Comparison of ENCODE assay signal across 7 mouse cellular contexts in genomic region chr4:132421556-132421922, GRCm38 (mm10). TPM values are rescaled to one million over a fixed set of nuclear protein-coding genes. Genes with fewer than 3 reads are reported as not detected.
DNase-seq lines count a peak whose midpoint lies in the region; ATAC-seq lines count a peak whose summit lies in the region.

No protein-coding gene starts in this region.

- peak overlapping the region; percentile 99 for H3K27ac ChIP-seq in lung, embryonic 16.5 days (ENCODE audit: low read length)
- peak overlapping the region; percentile 87 for H3K27ac ChIP-seq in hindbrain, embryonic 14.5 days
- peak overlapping the region; percentile 89 for H3K27ac ChIP-seq in midbrain, embryonic 13.5 days

- H3K9ac ChIP-seq in lung, embryonic 16.5 days (ENCODE audit: low read length): peak overlapping the region; percentile 91
- H3K9ac ChIP-seq in hindbrain, embryonic 14.5 days: peak overlapping the region; percentile 68
- peak overlapping the region; percentile 80 for H3K9ac ChIP-seq in midbrain, embryonic 13.5 days (replicated peaks)

- no peak for DNase-seq in lung, postnatal 14 days
- DNase-seq in embryo, embryonic 10.5 days (ENCODE audit: low spot score): peak; percentile 67
- peak; percentile 26 for DNase-seq in hindbrain, embryonic 14.5 days (ENCODE audit: low spot score)
- DNase-seq in left cerebral cortex, adult 11 months (ENCODE audit: low spot score): no peak
- DNase-seq in thymus, postnatal 0 days (ENCODE audit: low spot score): no peak

- WGBS in lung, embryonic 16.5 days: under 1% methylated on average over 10 of the region's 13 CpGs
- under 1% methylated on average over 10 of the region's 13 CpGs for WGBS in hindbrain, embryonic 14.5 days
- 0% methylated on average over 13 of the region's 13 CpGs for WGBS in midbrain, embryonic 13.5 days

- peak overlapping the region; percentile 72 for H3K4me2 ChIP-seq in lung, embryonic 16.5 days (ENCODE audit: low read depth, low read length)
- H3K4me2 ChIP-seq in hindbrain, embryonic 14.5 days (replicated peaks): peak overlapping the region; percentile 83
- peak overlapping the region; percentile 72 for H3K4me2 ChIP-seq in midbrain, embryonic 13.5 days (replicated peaks)

- H3K4me3 ChIP-seq in lung, embryonic 16.5 days (ENCODE audit: low read length): peak overlapping the region; percentile 84
- peak overlapping the region; percentile 90 for H3K4me3 ChIP-seq in hindbrain, embryonic 14.5 days (replicated peaks; ENCODE audit: low read length)
- peak overlapping the region; percentile 70 for H3K4me3 ChIP-seq in midbrain, embryonic 13.5 days (replicated peaks)

- H3K4me1 ChIP-seq in lung, embryonic 16.5 days (replicated peaks; ENCODE audit: control insufficient read depth, insufficient read depth, low read length): peaks cover 19% of the 10 kb centered on the region
- H3K4me1 ChIP-seq in hindbrain, embryonic 14.5 days (replicated peaks; ENCODE audit: control insufficient read depth, insufficient read depth, low read length): peaks cover 10% of the 10 kb centered on the region; the same call in 1 of the 2 replicates
- H3K4me1 ChIP-seq in midbrain, embryonic 13.5 days (replicated peaks): peaks cover 21% of the 10 kb centered on the region

- H3K9me3 ChIP-seq in lung, embryonic 16.5 days (ENCODE audit: control insufficient read depth, low read length): no peaks in the 10 kb centered on the region
- H3K9me3 ChIP-seq in hindbrain, embryonic 14.5 days (ENCODE audit: control insufficient read depth, low read length): no peaks in the 10 kb centered on the region
- no peaks in the 10 kb centered on the region for H3K9me3 ChIP-seq in midbrain, embryonic 13.5 days

- no peaks in the 10 kb centered on the region for H3K36me3 ChIP-seq in lung, embryonic 16.5 days (ENCODE audit: control insufficient read depth, insufficient read depth, low read length)
- H3K36me3 ChIP-seq in hindbrain, embryonic 14.5 days (replicated peaks; ENCODE audit: control insufficient read depth, insufficient read depth): no peaks in the 10 kb centered on the region
- H3K36me3 ChIP-seq in midbrain, embryonic 13.5 days: no peaks in the 10 kb centered on the region

- no peak for ATAC-seq in lung, embryonic 16.5 days (ENCODE audit: low read depth)
- no peak for ATAC-seq in hindbrain, embryonic 14.5 days (ENCODE audit: low FRiP score)
- no peak for ATAC-seq in midbrain, embryonic 13.5 days

- H3K27me3 ChIP-seq in lung, embryonic 16.5 days (ENCODE audit: control insufficient read depth, insufficient read depth, low read depth, low read length): no peaks in the 10 kb centered on the region
- no peaks in the 10 kb centered on the region for H3K27me3 ChIP-seq in hindbrain, embryonic 14.5 days (ENCODE audit: control insufficient read depth, insufficient read depth, low read length)
- H3K27me3 ChIP-seq in midbrain, embryonic 13.5 days: no peaks in the 10 kb centered on the region

RNA-seq across cellular contexts. Expression of gene Phactr4, which starts 0.8 kb away (rescaled TPM):
- 20.1 and 20.8 TPM in 2 replicates for polyA plus RNA-seq in lung, embryonic 16.5 days (2015; fragmentation: Nextera tagmentation; extraction: Ambion mirVana)
- polyA plus RNA-seq in hindbrain, embryonic 14.5 days (2014; fragmentation: Nextera tagmentation; extraction: Ambion mirVana): 8.1 and 9.2 TPM in 2 replicates
- polyA plus RNA-seq in midbrain, embryonic 13.5 days (2015; fragmentation: Nextera tagmentation; extraction: Ambion mirVana): 13.0 and 14.3 TPM in 2 replicates
- 7.0 and 7.8 TPM in 2 replicates for polyA plus RNA-seq in thymus, postnatal 0 days (2015; fragmentation: Nextera tagmentation; extraction: Ambion mirVana)

RNA-seq across cellular contexts. Expression of gene Med18, which starts 42.2 kb away (rescaled TPM):
- 22.6 and 24.8 TPM in 2 replicates for polyA plus RNA-seq in lung, embryonic 16.5 days (2015; fragmentation: Nextera tagmentation; extraction: Ambion mirVana)
- 8.5 and 10.7 TPM in 2 replicates for polyA plus RNA-seq in hindbrain, embryonic 14.5 days (2014; fragmentation: Nextera tagmentation; extraction: Ambion mirVana)
- polyA plus RNA-seq in midbrain, embryonic 13.5 days (2015; fragmentation: Nextera tagmentation; extraction: Ambion mirVana): 17.8 and 20.9 TPM in 2 replicates
- 30.5 and 31.5 TPM in 2 replicates for polyA plus RNA-seq in thymus, postnatal 0 days (2015; fragmentation: Nextera tagmentation; extraction: Ambion mirVana)

Comparison
In these comparisons a context has a peak if more than half of its experiments do, and no peak if none do; other contexts are left out.
1. DNase-seq: peak in embryo, embryonic 10.5 days (single experiment) and hindbrain, embryonic 14.5 days (single experiment); none in lung, postnatal 14 days (single experiment), left cerebral cortex, adult 11 months (single experiment) and thymus, postnatal 0 days (single experiment).
2. Peak in every context shown above with its lines, with median percentiles within 50 percentile points of each other: H3K27ac ChIP-seq, H3K4me2 ChIP-seq, H3K4me3 ChIP-seq and H3K9ac ChIP-seq.